Mouse (Mus musculus): ENCODE data around the gene Ccl17.

DNA sequence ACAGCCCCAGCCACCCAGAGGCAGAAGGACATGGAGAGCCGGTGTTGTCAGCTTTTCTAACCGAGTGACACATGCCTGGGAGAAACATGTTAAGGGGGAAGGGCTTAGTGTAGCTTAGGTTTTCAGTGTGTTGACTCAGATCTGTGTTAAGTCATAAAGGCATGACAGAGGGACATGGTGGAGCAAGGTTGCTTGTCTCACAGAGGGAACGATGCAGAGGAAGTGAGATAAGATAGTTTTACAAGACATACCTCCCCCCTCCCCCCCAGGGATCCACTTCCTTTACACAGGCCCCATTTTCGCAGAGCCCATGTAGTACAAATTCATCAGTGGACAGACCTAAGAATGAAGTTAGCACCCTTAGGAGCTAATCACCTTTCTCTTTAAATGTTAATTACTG, 7.9 kb upstream of the Ccl17 start:
- TF ChIP-seq POLR2A (IDR thresholded peaks at IDR 0.05; ENCODE audit: extremely low read depth, insufficient read depth, low read length) (no peak), CTCF (IDR thresholded peaks at IDR 0.05; ENCODE audit: extremely low read depth, insufficient read depth, low read length) (no peak)
